Mouse (Mus musculus) thymus, adult 2 months (tissue): ENCODE results near the gene Fam214b.

Experiments used
- CTCF ChIP-seq: fragments of 200-500 bp; IDR thresholded peaks from 2 replicates; pipeline ENCODE4 v1.5.1; 2012; ENCODE audit warnings: mild to moderate bottlenecking, control low read depth, low read length, moderate library complexity, borderline replicate concordance; ENCODE audit not compliant: control insufficient read depth, poor library complexity, insufficient read depth; ENCODE audit errors: extremely low read depth
- POLR2A ChIP-seq: fragments of 200-500 bp; IDR thresholded peaks from 2 replicates; pipeline ENCODE4 v1.6.1; 2012; ENCODE audit warnings: mild to moderate bottlenecking, low read length, control low read depth, moderate library complexity; ENCODE audit not compliant: control insufficient read depth, poor library complexity, insufficient read depth; ENCODE audit errors: extremely low read depth

- TF ChIP-seq POLR2A (no peak), CTCF (no peak)
Observed at GRCm38 (mm10) chr4:43005765-43006164, 40.3 kb downstream of the Fam214b start.
